Mouse (Mus musculus) heart, postnatal 4 days (tissue): Measurements from ENCODE around the gene Taf5l. TPM values are rescaled to one million over a fixed set of nuclear protein-coding genes. Genes with fewer than 3 reads are reported as not detected.
A peak's percentile ranks its signal among the peaks of the same experiment; 100 is the strongest.
"Not testable (repeated sequence)": the region's sequence is repeated elsewhere in the genome, so short reads cannot be mapped to it uniquely, and the experiment has no call there.

Source experiments
- DNase-seq: peaks from one replicate; pipeline ENCODE4 v3.0.0; 2021
- total RNA-seq, 2 experiments: library from RNA; stranded (reverse); gene quantifications; 2 replicates each; pipeline ENCODE4 v1.2.3; 2021

Gene Taf5l
- total RNA-seq, 2 experiments from 2014 or later: 27.5 to 29.9 TPM

GRCm38 (mm10) chr8:124011989-124012586 is 9.1 kb downstream of the Taf5l start:
- DNase-seq: no peak

DNA sequence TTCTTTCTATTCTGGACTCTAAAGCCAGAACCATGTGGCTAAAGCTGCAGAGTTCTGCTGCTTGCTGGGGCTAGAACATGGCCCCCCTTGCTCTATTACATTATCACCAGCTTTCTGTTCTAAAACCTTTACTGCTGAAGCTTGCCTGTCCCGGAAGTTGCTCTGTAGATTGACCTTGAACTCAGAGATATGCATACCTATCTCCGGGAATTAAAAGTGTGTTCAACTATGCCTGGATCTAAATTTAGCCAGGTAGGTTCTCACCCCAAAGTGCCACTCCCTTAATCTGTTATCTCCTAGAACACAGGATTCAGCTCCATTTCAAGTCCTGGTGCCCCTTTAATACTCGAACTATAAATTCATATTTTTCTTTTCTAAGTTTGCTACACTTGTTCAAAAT is 9.6 kb downstream of the Taf5l start:
- no peak for DNase-seq

DNA sequence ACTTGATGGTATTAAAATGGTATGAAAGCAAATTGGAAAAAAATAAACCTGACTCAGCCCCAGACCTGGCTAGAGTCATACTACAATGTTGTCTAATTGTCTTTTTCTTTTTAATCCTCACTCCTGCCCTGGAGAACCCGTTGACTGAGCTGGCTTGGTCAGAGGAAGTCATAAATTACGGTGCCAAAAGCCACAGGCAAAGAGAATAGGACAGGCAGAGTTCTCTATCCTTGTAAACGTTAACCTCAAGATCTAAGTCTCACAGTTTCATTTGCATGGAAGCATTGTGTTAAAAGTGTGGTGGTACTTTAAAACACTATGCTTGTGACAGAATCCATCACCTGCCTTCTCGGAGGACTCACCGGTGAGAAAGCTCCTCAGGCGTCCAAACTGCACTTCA is 13.4 kb downstream of the Taf5l start:
- no peak for DNase-seq

GRCm38 (mm10) chr8:124002546-124003108 is 18.6 kb downstream of the Taf5l start:
- no peak for DNase-seq

- peak; percentile 37 for DNase-seq
These were observed 21.6 kb downstream of the Taf5l start for GRCm38 (mm10) chr8:123999568-123999967.

GRCm38 (mm10) chr8:123993997-123994396 is 27.2 kb downstream of the Taf5l start:
- no peak for DNase-seq

DNA sequence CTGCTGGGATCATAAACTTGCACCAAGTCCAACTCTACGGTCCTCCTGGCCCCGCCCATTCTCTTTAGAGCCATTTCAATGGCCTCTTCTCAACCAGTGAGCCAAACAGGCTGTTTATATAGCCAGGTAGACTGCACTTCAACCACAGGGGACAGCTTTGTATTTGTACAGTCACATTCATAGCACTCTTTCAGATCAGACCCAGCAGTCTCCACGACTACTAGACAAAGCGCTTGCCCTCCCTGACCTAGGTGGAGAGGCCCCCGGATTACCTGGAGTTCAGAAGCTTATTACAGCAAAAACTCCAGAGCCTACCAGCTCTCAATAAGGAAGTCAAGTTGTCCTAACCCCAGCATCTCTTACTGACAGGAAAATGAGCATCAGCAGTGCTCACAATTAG is 27.6 kb downstream of the Taf5l start:
- DNase-seq: no peak

DNA sequence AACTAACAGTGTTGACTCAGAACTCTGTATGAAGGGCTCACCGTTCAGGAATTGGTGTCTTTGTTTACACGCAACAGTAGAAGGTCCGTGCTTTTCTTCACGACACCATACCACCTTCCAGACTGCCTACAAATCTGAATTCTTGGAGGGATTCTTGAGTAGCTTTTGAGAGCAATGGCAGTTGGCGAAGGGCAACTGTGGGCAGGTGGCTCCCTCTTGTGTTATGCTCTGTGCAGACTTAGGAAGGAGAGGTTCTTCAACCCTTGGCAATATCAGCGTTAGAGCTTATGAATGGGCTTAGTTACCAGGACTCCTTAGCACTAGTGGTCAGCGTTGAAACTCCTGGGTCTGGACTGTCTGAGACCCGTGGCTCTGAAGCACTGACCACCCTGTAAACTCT is 28.6 kb downstream of the Taf5l start:
- DNase-seq: peak; percentile 14

- no peak for DNase-seq
These were observed 30.7 kb downstream of the Taf5l start for GRCm38 (mm10) chr8:123990277-123991049.

GRCm38 (mm10) chr8:123989128-123989527 is 32.1 kb downstream of the Taf5l start:
- peak; percentile 10 for DNase-seq

DNA sequence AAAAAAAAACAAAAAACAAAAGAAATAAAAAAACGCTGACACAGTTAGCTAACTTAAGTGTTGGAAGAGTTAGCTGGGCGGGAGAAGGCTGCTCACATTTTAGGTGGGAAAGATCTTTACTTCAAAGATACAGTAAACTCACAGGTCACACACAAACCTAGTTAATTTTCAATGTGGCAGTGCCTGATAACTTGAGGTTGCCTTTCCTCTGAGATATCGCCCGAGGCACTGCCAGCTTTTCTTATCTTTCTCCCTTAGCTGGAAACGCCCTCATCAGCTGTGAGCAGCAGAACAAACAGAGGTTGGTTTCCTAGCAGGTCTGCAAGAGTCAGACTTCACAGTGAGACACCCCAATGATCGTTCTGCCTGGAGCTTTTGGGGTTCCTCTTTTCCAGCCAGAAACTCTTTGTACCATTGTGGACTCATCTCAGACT is 32.6 kb downstream of the Taf5l start:
- peak; percentile 41 for DNase-seq

DNA sequence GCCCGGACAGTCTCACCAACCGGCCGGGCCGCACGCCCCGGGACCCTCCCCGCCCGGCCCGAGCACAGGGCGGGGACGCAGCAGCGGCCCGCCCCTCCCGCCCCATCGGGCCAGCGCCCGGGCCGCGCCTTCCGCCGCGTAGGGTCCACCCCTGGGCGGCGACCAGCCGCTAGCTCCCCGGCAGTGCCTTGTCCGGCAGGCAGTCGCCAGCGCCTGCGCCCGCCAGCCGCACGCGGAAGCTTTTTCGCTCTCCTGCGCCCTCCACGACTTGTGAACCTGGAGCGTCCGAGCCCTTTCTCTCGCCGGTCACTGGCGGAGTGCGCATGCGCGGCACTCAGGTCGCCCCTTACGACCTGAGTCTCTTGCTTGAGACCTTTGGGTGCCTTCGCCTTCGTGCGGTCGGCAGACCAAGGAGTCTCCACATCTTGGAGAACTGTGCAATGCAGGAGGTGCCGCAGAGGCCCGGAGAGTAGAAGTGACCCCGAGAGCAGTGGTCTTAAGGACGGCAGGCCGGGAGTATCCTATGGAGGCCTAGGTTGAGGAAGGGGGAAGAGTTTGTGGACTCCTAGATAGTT is 38.3 kb downstream of the Taf5l start, which contains the start of gene Abcb10:
Gene Abcb10 (minus strand): TSS at position 297 of the 575 bp plus-strand sequence.
- DNase-seq: peak; percentile 93

DNA sequence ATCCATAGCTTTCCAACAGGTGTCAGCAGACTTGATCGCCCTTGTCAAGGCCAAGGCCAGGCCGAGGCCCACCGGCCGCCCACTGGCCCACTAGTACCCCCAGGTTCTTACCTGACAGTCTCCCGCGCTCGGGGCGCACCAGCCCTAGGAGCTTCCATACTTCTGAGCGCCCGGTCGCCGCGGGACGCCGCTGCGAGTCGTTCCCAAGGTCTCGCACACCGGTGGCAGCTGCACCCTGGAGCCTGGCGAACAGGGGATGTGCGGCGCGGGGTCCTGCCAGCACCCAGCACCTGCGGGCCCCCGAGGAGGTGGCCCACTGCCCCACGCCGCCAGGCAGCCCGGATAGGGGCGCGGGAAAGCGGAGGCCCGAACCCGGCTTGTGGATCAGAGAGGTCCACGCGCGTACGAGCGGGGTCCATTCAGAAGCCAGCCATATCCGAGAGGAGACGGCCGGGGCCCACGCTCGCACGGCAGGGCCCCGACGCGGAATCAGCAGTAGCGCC is 38.9 kb downstream of the Taf5l start:
- DNase-seq: no peak

DNA sequence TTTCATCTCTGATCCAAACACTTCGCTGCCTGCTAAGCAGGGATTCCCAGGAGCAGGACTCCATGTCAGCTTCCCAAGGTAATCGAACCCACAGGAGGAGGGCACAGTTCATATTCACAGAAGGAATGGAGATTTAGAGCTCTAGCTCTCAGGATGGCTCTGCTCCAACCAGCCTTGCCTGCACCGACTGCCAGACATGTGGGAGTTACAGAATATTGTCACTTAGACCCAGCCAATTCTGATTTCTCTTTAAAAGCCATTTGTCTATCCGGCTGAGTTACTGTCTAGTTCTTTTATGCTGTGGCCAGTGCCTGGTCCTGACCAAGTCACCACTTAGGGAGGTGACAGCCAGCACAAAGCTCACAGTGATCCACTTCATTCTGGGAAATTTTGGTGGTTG is 39.5 kb downstream of the Taf5l start:
- peak; percentile 35 for DNase-seq

DNA sequence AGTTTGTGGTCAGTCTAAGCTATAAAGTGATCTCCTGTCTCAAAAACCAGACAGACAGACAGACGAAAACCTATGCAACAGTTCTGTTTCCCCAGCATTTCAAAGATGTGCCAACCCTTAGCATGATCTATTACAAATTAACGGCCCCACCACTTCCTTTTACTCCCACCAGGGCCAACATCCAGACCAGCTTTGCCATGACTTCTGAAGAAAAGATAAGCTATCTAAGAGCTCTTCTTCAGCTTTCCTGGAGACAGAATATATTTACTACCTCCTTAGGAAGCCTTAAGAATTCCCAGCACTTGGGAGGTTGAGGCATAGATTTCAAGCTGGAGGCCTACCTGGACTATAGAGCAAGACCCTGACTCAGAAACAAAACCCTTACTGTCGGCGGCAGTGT is 41.0 kb downstream of the Taf5l start:
- no peak for DNase-seq

DNA sequence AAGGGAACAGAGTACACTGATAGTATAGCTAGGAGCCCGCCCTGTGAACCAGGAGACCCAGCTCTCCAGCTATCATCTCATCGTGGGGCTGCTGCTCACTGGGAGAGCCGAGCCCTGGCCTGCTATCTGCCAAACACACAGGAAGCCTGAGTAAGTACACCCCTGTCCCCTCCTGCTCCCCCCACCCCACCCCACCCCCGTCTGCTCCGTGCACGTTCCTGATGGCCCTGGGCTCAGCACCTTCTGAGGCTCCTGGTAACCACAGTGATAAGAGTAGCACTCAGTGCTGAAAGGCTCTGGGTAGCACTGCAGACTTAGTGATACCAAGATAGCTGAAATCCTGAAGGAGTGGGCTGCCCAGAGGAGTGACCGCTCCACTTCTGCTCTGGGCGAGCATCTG is 42.3 kb downstream of the Taf5l start:
- no peak for DNase-seq

GRCm38 (mm10) chr8:123978166-123978838 is 42.9 kb downstream of the Taf5l start:
- peak; percentile 80 for DNase-seq

DNA sequence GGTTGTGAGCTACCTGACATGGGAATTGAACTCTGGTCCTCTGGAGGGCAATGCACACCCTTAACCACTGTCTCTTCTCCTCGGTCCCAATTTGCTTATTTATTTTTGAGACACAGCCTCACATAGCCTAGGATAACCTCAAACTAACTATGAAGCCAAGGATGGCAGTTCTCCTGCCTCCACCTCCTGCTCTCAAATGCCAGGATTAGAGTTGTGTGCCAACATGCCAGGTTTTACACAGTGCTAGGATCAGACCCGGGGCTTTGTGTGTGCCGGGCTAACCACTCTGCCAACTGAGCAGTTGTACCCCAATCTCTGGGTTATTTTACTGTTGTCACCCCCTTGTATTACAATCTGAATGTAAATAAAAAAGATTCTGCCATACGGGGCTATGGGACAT is 43.7 kb downstream of the Taf5l start:
- DNase-seq: no peak

DNA sequence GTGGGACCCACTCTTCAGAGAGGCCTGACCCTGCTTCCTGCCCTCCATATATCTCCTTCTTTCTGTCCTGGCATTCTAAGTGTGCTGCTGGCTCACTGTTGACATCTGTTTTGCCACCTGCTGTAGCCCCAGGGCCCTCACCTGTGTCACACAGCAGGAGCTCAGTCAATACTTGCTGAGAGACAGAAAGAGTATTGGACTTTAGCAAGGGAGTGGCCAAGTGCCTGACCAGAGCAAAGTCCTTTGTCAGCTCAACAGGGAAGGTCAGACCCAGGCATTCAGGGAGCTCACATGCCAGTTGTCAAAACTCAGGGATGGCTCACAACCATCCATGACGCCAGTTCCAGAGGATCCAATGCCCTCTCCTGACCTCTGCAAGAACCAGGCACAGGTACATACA is 47.7 kb downstream of the Taf5l start:
- DNase-seq: no peak

- DNase-seq: no peak
These were observed 54.3 kb downstream of the Taf5l start for GRCm38 (mm10) chr8:123966896-123967295.

DNA sequence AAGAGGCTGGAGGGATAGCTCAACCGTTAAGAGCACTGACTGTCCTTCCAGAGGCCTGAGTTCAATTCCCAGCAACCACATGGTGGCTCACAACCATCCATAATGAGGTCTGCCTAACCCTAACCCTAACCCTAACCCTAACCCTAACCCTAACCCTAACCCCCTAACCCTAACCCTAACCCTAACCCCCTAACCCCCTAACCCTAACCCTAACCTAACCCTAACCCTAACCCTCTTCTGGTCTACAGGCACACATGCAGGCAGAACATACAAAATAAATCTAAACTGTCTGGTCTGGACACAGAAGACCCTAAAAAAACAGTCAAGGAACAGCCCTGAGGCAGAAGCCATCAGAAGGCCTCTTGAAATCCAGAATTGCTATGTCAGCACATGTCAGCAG is 59.8 kb downstream of the Taf5l start:
- no peak for DNase-seq

DNA sequence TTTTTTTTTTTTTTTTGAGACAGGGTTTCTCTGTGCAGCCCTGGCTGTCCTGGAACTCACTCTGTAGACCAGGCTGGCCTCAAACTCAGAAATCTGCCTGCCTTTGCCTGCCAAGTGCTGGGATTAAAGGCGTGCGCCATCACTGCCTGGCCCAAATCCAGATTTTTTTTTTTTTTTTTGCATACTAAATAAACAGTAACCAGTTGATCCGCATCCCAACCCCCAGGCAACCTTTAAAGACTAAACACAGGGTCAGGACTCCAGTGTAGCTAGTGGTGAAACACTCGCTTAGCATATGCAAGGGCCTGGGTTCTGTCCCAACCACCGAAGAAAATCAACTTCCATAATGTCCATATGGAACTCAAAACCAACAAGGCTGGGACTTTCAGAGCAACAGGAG is 60.6 kb downstream of the Taf5l start:
- DNase-seq: not testable (repeated sequence)

DNA sequence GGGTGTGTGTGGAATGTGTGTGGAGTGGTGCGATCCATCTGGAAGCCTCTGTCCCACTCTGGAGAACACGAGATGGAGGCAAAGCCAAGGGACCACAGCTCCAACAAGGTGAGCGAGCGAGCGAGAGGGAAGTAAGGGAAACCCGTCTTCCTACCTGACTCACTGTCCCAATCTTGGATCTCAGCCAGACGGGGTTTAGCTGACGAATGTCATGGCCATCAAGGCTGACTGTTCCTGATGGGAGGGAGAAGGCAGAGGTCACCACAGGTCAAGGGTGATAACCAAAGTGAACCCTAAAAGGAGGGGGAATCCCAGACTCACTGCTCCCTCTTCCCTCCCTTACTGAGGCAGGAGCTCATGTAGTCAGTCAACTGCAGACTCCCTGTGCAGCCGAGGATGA is 61.1 kb downstream of the Taf5l start:
- no peak for DNase-seq
